Mouse (Mus musculus): Measurements from ENCODE around the gene Atg2a. TPM values are rescaled to one million over a fixed set of nuclear protein-coding genes. Genes with fewer than 3 reads are reported as not detected.

Gene Atg2a
- polyA plus RNA-seq, 1 experiment from 2014 or later = 9.3 TPM

- Histone ChIP-seq H3K27me3 (ENCODE audit: control insufficient read depth, insufficient read depth, low read length) (no peaks in the 10 kb centered on the region), H3K4me3 (replicated peaks; ENCODE audit: low read length) (no peak overlapping the region), H3K36me3 (ENCODE audit: control insufficient read depth, insufficient read depth, low read length) (0 out of 2 replicates have a peak, but pooled peaks cover 8% of the 10 kb centered on the region), H3K9me3 (replicated peaks; ENCODE audit: control insufficient read depth, low read length) (no peaks in the 10 kb centered on the region), H3K9ac (ENCODE audit: low read length) (no peak overlapping the region), H3K4me2 (ENCODE audit: low read depth, low read length) (no peak overlapping the region), H3K27ac (ENCODE audit: low read length) (no peak overlapping the region), H3K4me1 (ENCODE audit: control insufficient read depth, insufficient read depth, low read length) (peaks cover 12% of the 10 kb centered on the region)
- WGBS = 85% methylated on average over 2 of the region's 2 CpGs
- ATAC-seq (ENCODE audit: insufficient read depth, low FRiP score) = no peak
These were observed 10.4 kb upstream of the Atg2a start for GRCm38 (mm10) chr19:6231036-6231435.

DNA sequence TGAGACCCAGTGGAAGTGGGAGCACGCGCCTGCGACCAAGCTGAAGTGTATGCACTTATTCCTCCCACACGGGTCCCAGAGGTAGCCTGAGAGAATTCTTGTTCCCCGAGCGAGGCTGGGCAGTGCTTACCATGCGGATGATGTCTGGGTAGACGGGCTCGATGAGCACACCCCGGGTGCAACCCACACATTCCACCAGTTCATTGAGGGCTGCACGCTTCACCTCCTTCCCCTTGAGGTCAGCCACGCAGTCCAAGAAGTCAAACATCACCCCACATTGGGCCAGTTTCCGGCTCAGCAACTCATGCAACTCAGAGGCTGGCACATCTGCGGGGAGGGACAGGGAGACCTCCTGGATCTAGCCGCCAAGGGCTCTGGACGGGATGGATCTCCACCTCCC is 7.8 kb upstream of the Atg2a start:
- ATAC-seq (ENCODE audit: insufficient read depth, low FRiP score) = no peak
- no peaks in the 10 kb centered on the region for H3K9me3 ChIP-seq (replicated peaks; ENCODE audit: control insufficient read depth, low read length)
- 0 out of 2 replicates have a peak, but pooled peaks cover 8% of the 10 kb centered on the region for H3K36me3 ChIP-seq (ENCODE audit: control insufficient read depth, insufficient read depth, low read length)
- H3K9ac ChIP-seq (ENCODE audit: low read length) = no peak overlapping the region
- no peak overlapping the region for H3K27ac ChIP-seq (ENCODE audit: low read length)
- H3K27me3 ChIP-seq (ENCODE audit: control insufficient read depth, insufficient read depth, low read length) = no peaks in the 10 kb centered on the region
- WGBS = 83% methylated on average over 16 of the region's 16 CpGs
- H3K4me1 ChIP-seq (ENCODE audit: control insufficient read depth, insufficient read depth, low read length) = peaks cover 19% of the 10 kb centered on the region
- no peak overlapping the region for H3K4me2 ChIP-seq (ENCODE audit: low read depth, low read length)
- H3K4me3 ChIP-seq (replicated peaks; ENCODE audit: low read length) = no peak overlapping the region

DNA sequence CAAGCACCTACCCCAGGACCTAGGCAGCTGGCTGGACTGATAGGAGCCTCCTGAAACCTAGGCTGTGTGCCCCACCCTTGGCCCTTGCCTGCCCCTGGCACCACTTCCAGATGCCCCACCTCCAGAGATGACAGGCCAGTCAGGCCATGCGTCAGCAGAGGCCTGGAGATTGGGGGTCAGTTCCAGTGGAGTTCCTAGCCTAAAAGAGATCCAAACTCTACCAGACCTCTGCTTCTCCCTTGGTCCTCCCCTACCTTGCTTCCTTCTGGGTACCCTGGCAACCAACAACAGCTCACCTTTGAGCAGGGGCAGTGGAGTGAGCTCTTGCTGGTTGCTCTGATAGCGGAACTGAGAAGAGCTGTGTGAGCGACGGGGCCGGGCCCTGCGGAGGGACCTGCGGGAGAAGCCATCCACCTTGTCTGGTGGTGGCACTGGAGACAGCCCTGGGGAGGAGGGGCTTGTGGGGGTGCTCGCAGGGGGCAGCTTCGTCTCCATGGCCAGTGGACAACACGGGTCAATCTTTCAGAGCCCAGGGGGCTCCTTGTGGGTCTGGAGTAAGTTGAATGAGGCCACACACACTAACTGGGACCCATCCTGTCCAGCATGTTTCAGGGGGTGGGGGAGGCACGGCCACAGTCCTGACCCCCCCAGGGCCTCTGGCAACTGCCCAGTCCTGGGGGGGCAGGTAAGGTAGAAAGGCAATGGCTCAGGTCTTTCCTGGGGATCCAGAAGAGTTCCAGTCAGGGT is 7.0 kb upstream of the Atg2a start:
- H3K9ac ChIP-seq (ENCODE audit: low read length) = peak overlapping the region; percentile 76
- no peaks in the 10 kb centered on the region for H3K9me3 ChIP-seq (replicated peaks; ENCODE audit: control insufficient read depth, low read length)
- H3K27ac ChIP-seq (ENCODE audit: low read length) = no peak overlapping the region
- 0 out of 2 replicates have a peak, but pooled peaks cover 2% of the 10 kb centered on the region for H3K36me3 ChIP-seq (ENCODE audit: control insufficient read depth, insufficient read depth, low read length)
- H3K4me3 ChIP-seq (replicated peaks; ENCODE audit: low read length) = peak overlapping the region; percentile 60
- peaks cover 19% of the 10 kb centered on the region for H3K4me1 ChIP-seq (ENCODE audit: control insufficient read depth, insufficient read depth, low read length)
- ATAC-seq (ENCODE audit: insufficient read depth, low FRiP score) = no peak
- peak overlapping the region; percentile 92 for H3K4me2 ChIP-seq (ENCODE audit: low read depth, low read length)
- 73% methylated on average over 11 of the region's 11 CpGs for WGBS
- H3K27me3 ChIP-seq (ENCODE audit: control insufficient read depth, insufficient read depth, low read length) = no peaks in the 10 kb centered on the region

- H3K9me3 ChIP-seq (replicated peaks; ENCODE audit: control insufficient read depth, low read length) = no peaks in the 10 kb centered on the region
- H3K4me2 ChIP-seq (ENCODE audit: low read depth, low read length) = peak within 1 kb of the TSS; percentile 92
- H3K36me3 ChIP-seq (ENCODE audit: control insufficient read depth, insufficient read depth, low read length) = no peaks in the 10 kb centered on the region
- ATAC-seq (ENCODE audit: insufficient read depth, low FRiP score) = peak; percentile 93
- peak within 1 kb of the TSS; percentile 76 for H3K9ac ChIP-seq (ENCODE audit: low read length)
- no peaks in the 10 kb centered on the region for H3K27me3 ChIP-seq (ENCODE audit: control insufficient read depth, insufficient read depth, low read length)
- peak within 1 kb of the TSS; percentile 100 for H3K27ac ChIP-seq (ENCODE audit: low read length)
- H3K4me1 ChIP-seq (ENCODE audit: control insufficient read depth, insufficient read depth, low read length) = peaks cover 19% of the 10 kb centered on the region
- peak within 1 kb of the TSS; percentile 60 for H3K4me3 ChIP-seq (replicated peaks; ENCODE audit: low read length)
- 3% methylated on average over 48 of the region's 48 CpGs for WGBS
These were observed 6.1 kb upstream of the Atg2a start, which contains the start of gene Ppp2r5b for GRCm38 (mm10) chr19:6235084-6236052. Gene Ppp2r5b, minus strand, starts transcription at chr19:6235872.

DNA sequence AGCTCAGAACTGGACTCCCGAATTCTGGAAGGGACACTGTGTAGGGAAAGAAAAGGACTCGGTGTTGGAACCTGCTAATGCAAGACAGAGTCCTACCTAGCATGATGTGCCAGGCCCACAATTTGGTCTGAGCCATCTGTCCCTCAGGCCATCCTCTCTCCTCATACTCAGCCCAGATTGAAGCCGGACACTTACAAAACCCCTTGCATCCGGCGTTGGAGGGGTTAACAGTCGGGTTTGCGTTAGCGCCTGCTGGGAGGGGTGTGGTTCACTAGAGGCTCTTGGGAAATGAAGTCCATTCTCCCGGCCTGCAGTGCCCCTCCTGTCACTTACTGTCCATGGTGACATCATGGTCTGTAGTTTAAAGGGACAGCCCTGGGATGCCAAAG is 5.4 kb upstream of the Atg2a start:
- Histone ChIP-seq H3K4me2 (ENCODE audit: low read depth, low read length) (peak overlapping the region; percentile 92), H3K27me3 (ENCODE audit: control insufficient read depth, insufficient read depth, low read length) (no peaks in the 10 kb centered on the region), H3K27ac (ENCODE audit: low read length) (peak overlapping the region; percentile 100), H3K9ac (ENCODE audit: low read length) (peak overlapping the region; percentile 76), H3K4me3 (replicated peaks; ENCODE audit: low read length) (peak overlapping the region; percentile 60), H3K4me1 (ENCODE audit: control insufficient read depth, insufficient read depth, low read length) (peaks cover 19% of the 10 kb centered on the region), H3K36me3 (ENCODE audit: control insufficient read depth, insufficient read depth, low read length) (no peaks in the 10 kb centered on the region), H3K9me3 (replicated peaks; ENCODE audit: control insufficient read depth, low read length) (no peaks in the 10 kb centered on the region)
- peak; percentile 90 for ATAC-seq (ENCODE audit: insufficient read depth, low FRiP score)
- WGBS = under 1% methylated on average over 9 of the region's 9 CpGs

DNA sequence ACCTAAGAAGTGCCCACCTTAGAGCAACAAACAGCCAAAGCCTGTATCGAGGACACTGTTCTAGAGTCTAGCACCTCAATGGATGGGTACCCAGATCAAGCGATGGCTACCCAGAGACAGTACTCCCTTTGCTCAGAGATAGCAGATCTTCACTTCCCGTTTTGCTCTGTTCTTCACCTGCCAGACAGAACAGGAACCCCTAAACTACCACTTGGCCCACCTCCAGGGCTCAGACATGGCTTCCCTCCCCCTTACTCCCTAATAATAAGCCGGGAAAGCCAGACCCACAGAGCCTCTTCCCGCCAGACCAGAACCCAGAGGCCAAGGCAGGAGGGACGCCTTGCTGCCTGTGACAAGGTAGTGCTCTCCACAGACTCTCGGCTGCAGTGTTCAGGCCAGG is 4.6 kb upstream of the Atg2a start:
- 71% methylated on average over 7 of the region's 7 CpGs for WGBS

GRCm38 (mm10) chr19:6238740-6239139 is 2.7 kb upstream of the Atg2a start:
- no peaks in the 10 kb centered on the region for H3K27me3 ChIP-seq (ENCODE audit: control insufficient read depth, insufficient read depth, low read length)
- H3K9me3 ChIP-seq (replicated peaks; ENCODE audit: control insufficient read depth, low read length) = no peaks in the 10 kb centered on the region
- H3K27ac ChIP-seq (ENCODE audit: low read length) = no peak overlapping the region
- H3K36me3 ChIP-seq (ENCODE audit: control insufficient read depth, insufficient read depth, low read length) = no peaks in the 10 kb centered on the region
- H3K4me1 ChIP-seq (ENCODE audit: control insufficient read depth, insufficient read depth, low read length) = peaks cover 27% of the 10 kb centered on the region
- H3K4me3 ChIP-seq (replicated peaks; ENCODE audit: low read length) = no peak overlapping the region
- H3K4me2 ChIP-seq (ENCODE audit: low read depth, low read length) = no peak overlapping the region
- ATAC-seq (ENCODE audit: insufficient read depth, low FRiP score) = no peak
- H3K9ac ChIP-seq (ENCODE audit: low read length) = no peak overlapping the region

More for the DNA sequence above, 4.6 kb upstream of the Atg2a start:
- ATAC-seq (ENCODE audit: insufficient read depth, low FRiP score) = no peak
- no peak overlapping the region for H3K9ac ChIP-seq (ENCODE audit: low read length)
- no peaks in the 10 kb centered on the region for H3K27me3 ChIP-seq (ENCODE audit: control insufficient read depth, insufficient read depth, low read length)
- no peaks in the 10 kb centered on the region for H3K9me3 ChIP-seq (replicated peaks; ENCODE audit: control insufficient read depth, low read length)
- H3K4me1 ChIP-seq (ENCODE audit: control insufficient read depth, insufficient read depth, low read length) = peaks cover 19% of the 10 kb centered on the region
- no peaks in the 10 kb centered on the region for H3K36me3 ChIP-seq (ENCODE audit: control insufficient read depth, insufficient read depth, low read length)
- H3K4me2 ChIP-seq (ENCODE audit: low read depth, low read length) = no peak overlapping the region
- no peak overlapping the region for H3K4me3 ChIP-seq (replicated peaks; ENCODE audit: low read length)
- H3K27ac ChIP-seq (ENCODE audit: low read length) = no peak overlapping the region

DNA sequence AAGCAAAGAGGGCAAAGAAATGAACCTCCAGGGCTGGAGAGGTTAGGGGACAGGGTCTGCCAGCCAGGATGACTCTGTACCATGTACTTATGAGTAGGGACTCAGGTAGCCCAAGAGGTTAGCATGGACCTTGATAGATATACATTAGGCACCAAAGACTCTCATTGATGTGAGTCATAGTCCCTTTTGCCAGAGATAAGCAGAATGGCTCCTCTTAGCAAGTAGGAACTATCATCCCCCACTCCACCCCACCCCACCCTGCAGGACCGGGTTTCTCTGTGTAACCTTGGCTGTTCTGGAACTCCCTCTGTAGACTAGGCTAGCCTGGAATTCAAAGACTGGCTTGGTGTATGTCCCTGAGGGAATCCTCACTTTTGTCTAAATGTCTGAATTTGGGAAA is 1.3 kb upstream of the Atg2a start:
- H3K27me3 ChIP-seq (ENCODE audit: control insufficient read depth, insufficient read depth, low read length) = no peaks in the 10 kb centered on the region
- H3K4me2 ChIP-seq (ENCODE audit: low read depth, low read length) = no peak overlapping the region
- ATAC-seq (ENCODE audit: insufficient read depth, low FRiP score) = no peak
- no peak overlapping the region for H3K9ac ChIP-seq (ENCODE audit: low read length)
- no peak overlapping the region for H3K4me3 ChIP-seq (replicated peaks; ENCODE audit: low read length)
- H3K4me1 ChIP-seq (ENCODE audit: control insufficient read depth, insufficient read depth, low read length) = peaks cover 17% of the 10 kb centered on the region
- H3K36me3 ChIP-seq (ENCODE audit: control insufficient read depth, insufficient read depth, low read length) = no peaks in the 10 kb centered on the region
- H3K27ac ChIP-seq (ENCODE audit: low read length) = no peak overlapping the region
- no peaks in the 10 kb centered on the region for H3K9me3 ChIP-seq (replicated peaks; ENCODE audit: control insufficient read depth, low read length)
- 48% methylated on average over 1 of the region's 1 CpGs for WGBS

DNA sequence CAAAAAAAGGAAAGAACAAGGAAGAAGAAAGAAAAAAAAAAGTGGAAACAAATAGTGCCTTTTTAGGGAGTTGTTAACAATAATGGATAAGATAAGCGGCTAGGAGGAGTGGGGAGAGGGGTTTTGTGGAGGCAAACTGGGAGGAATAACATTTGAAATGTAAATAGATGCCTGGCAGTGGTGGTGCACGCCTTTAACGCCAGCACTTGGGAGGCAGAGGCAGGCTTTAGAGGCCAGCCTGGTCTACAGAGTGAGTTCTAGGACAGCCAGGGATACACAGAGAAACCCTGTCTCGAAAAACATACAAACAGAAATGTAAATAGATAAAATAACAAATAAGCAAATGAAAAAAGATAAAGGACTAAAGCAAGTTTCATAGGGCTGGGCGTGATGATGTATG is 743 bp upstream of the Atg2a start:
- Histone ChIP-seq H3K4me1 (ENCODE audit: control insufficient read depth, insufficient read depth, low read length) (peaks cover 16% of the 10 kb centered on the region), H3K4me3 (replicated peaks; ENCODE audit: low read length) (peak overlapping the region; percentile 20), H3K27ac (ENCODE audit: low read length) (peak overlapping the region; percentile 54), H3K9ac (ENCODE audit: low read length) (0 out of 2 replicates have a peak overlapping the region, but pooled peaks have one; percentile 40), H3K9me3 (replicated peaks; ENCODE audit: control insufficient read depth, low read length) (no peaks in the 10 kb centered on the region), H3K27me3 (ENCODE audit: control insufficient read depth, insufficient read depth, low read length) (no peaks in the 10 kb centered on the region), H3K36me3 (ENCODE audit: control insufficient read depth, insufficient read depth, low read length) (0 out of 2 replicates have a peak, but pooled peaks cover 3% of the 10 kb centered on the region), H3K4me2 (ENCODE audit: low read depth, low read length) (peak overlapping the region; percentile 38)
- WGBS = 25% methylated on average over 5 of the region's 5 CpGs
- no peak for ATAC-seq (ENCODE audit: insufficient read depth, low FRiP score)
